Mouse (Mus musculus) E14TG2a.4 (cell line): ENCODE data around the gene Mccc1.

Experiments
- CTCF ChIP-seq: conservative IDR thresholded peaks from 2 replicates; pipeline ENCODE4 v1.5.1; 2014; ENCODE audit warnings: low read length
- POU5F1 ChIP-seq: IDR thresholded peaks from 2 replicates; pipeline ENCODE4 v1.6.1; 2014; ENCODE audit warnings: low read length, borderline replicate concordance

- no peak for TF ChIP-seq CTCF
- TF ChIP-seq POU5F1: no peak
Measured at GRCm38 (mm10) chr3:36004028-36004895, 3.8 kb upstream of the Mccc1 start.
